Mouse (Mus musculus): ENCODE measurements around the gene Armc9. TPM values are rescaled to one million over a fixed set of nuclear protein-coding genes. Genes with fewer than 3 reads are reported as not detected.

Gene Armc9
- polyA plus RNA-seq, 1 experiment from 2014 or later: 10.6 TPM

- TF ChIP-seq CTCF (IDR thresholded peaks at IDR 0.05; ENCODE audit: low read depth): no peak
- no peak for ATAC-seq
- 0 out of 2 replicates have a peak, but pooled peaks cover 4% of the 10 kb centered on the region for H3K4me1 ChIP-seq (replicated peaks; ENCODE audit: control insufficient read depth, insufficient read depth, low read length)
Measured at GRCm38 (mm10) chr1:86216412-86216811, 61.8 kb downstream of the Armc9 start.

DNA sequence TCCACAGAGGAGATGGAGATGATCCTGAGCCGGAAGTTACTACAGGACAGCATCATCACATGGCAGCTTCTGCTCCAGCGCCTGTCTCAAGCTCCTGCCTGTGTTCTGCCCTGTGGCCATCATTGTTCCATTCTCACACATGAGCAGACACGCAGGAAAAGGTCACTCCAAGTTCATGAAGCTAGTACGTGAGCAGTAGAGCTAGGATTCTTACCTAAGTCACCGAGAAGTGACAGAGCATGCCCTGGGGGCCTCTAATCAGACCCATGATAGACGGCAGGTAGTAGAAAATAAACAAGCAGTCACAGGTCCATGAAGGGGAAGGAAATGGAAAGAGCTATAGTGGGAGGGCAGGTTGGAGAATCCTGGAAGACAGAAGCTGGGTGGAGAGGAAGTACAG is 63.4 kb downstream of the Armc9 start:
- no peak for TF ChIP-seq CTCF (IDR thresholded peaks at IDR 0.05; ENCODE audit: low read depth)
- Histone ChIP-seq H3K4me3 (ENCODE audit: low read depth, low read length) (no peak overlapping the region), H3K9ac (ENCODE audit: low read depth, low read length) (no peak overlapping the region), H3K4me1 (replicated peaks; ENCODE audit: control insufficient read depth, insufficient read depth, low read length) (0 out of 2 replicates have a peak, but pooled peaks cover 4% of the 10 kb centered on the region), H3K27ac (ENCODE audit: low read depth, low read length) (peak overlapping the region; percentile 35; the same call in 1 of the 2 replicates), H3K4me2 (replicated peaks; ENCODE audit: low read depth) (no peak overlapping the region), H3K9me3 (ENCODE audit: control insufficient read depth) (no peaks in the 10 kb centered on the region), H3K36me3 (ENCODE audit: control insufficient read depth, insufficient read depth) (0 out of 2 replicates have a peak, but pooled peaks cover 6% of the 10 kb centered on the region), H3K27me3 (replicated peaks; ENCODE audit: control insufficient read depth, insufficient read depth, low read length) (no peaks in the 10 kb centered on the region)
- 42% methylated on average over 6 of the region's 6 CpGs for WGBS
- ATAC-seq: no peak

More at GRCm38 (mm10) chr1:86216412-86216811, 61.8 kb downstream of the Armc9 start:
- Histone ChIP-seq H3K36me3 (ENCODE audit: control insufficient read depth, insufficient read depth) (0 out of 2 replicates have a peak, but pooled peaks cover 6% of the 10 kb centered on the region), H3K27ac (ENCODE audit: low read depth, low read length) (no peak overlapping the region), H3K27me3 (replicated peaks; ENCODE audit: control insufficient read depth, insufficient read depth, low read length) (no peaks in the 10 kb centered on the region), H3K9me3 (ENCODE audit: control insufficient read depth) (no peaks in the 10 kb centered on the region), H3K4me2 (replicated peaks; ENCODE audit: low read depth) (no peak overlapping the region), H3K9ac (ENCODE audit: low read depth, low read length) (no peak overlapping the region), H3K4me3 (ENCODE audit: low read depth, low read length) (no peak overlapping the region)
- 78% methylated on average over 5 of the region's 5 CpGs for WGBS

- Histone ChIP-seq H3K9me3 (ENCODE audit: control insufficient read depth) (no peaks in the 10 kb centered on the region), H3K27ac (ENCODE audit: low read depth, low read length) (no peak overlapping the region), H3K4me1 (replicated peaks; ENCODE audit: control insufficient read depth, insufficient read depth, low read length) (no peaks in the 10 kb centered on the region), H3K27me3 (replicated peaks; ENCODE audit: control insufficient read depth, insufficient read depth, low read length) (no peaks in the 10 kb centered on the region), H3K9ac (ENCODE audit: low read depth, low read length) (no peak overlapping the region), H3K4me2 (replicated peaks; ENCODE audit: low read depth) (no peak overlapping the region), H3K4me3 (ENCODE audit: low read depth, low read length) (no peak overlapping the region), H3K36me3 (ENCODE audit: control insufficient read depth, insufficient read depth) (no peaks in the 10 kb centered on the region; the same call in 1 of the 2 replicates)
- WGBS: 49% methylated on average over 6 of the region's 6 CpGs
- TF ChIP-seq CTCF (IDR thresholded peaks at IDR 0.05; ENCODE audit: low read depth): no peak
- no peak for ATAC-seq
Measured at GRCm38 (mm10) chr1:86225195-86225594, 70.6 kb downstream of the Armc9 start.

DNA sequence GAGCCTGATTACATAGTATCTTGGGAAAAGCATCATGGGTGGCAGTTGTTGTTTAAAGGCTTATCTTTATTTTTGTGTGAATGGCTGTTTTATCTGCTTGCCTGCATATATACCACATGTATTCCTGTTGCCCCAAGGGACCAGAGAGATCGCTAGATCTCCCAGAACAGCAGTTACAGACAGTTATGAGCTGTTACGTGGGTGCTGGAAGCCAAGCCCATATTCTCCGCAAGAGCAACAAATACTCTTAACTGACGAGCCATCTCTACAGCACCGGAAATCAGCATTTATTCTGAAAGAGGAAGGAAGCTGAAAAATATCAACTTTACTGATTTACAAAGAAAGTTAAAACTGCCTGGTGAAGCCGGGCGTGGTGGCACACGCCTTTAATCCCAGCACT is 74.1 kb downstream of the Armc9 start:
- no peak overlapping the region for H3K4me3 ChIP-seq (ENCODE audit: low read depth, low read length)
- H3K36me3 ChIP-seq (ENCODE audit: control insufficient read depth, insufficient read depth): no peaks in the 10 kb centered on the region; the same call in 1 of the 2 replicates
- no peaks in the 10 kb centered on the region for H3K4me1 ChIP-seq (replicated peaks; ENCODE audit: control insufficient read depth, insufficient read depth, low read length)
- no peak for TF ChIP-seq CTCF (IDR thresholded peaks at IDR 0.05; ENCODE audit: low read depth)
- no peaks in the 10 kb centered on the region for H3K27me3 ChIP-seq (replicated peaks; ENCODE audit: control insufficient read depth, insufficient read depth, low read length)
- no peak for ATAC-seq
- H3K4me2 ChIP-seq (replicated peaks; ENCODE audit: low read depth): no peak overlapping the region
- no peak overlapping the region for H3K27ac ChIP-seq (ENCODE audit: low read depth, low read length)
- no peak overlapping the region for H3K9ac ChIP-seq (ENCODE audit: low read depth, low read length)
- 89% methylated on average over 8 of the region's 8 CpGs for WGBS
- no peaks in the 10 kb centered on the region for H3K9me3 ChIP-seq (ENCODE audit: control insufficient read depth)

DNA sequence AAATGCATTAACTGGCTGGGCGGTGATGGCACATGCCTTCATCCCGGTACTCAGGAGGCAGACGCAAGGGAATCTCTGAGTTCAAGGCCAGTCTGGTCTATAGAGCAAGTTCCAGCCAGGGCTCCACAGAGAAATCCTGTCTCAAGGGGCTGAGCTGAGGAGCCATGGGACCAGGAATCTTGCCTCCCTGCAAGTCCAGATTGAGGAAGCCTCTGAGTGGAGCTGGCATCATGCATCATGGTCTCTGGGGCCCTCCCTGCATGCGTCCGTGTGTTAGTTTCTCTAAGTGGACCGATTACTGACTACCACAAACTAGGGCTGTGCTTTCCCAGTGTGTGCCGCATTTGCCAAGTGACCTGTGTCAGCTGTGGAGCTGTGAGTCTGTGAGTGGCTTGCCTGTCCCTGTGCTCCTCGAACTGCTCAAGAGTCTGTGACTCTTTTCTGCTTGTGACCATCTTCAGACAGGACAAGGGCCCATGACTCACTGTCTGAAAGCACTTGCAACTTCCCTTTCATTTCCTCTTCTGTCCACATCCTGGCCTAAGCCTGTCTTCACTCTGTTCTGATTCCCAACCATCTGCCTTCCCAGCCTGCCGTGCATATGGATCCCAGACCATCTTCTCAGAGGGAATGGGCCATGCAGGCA is 74.7 kb downstream of the Armc9 start:
- WGBS: 84% methylated on average over 9 of the region's 9 CpGs
- no peak overlapping the region for H3K4me2 ChIP-seq (replicated peaks; ENCODE audit: low read depth)
- no peak for ATAC-seq
- H3K4me3 ChIP-seq (ENCODE audit: low read depth, low read length): no peak overlapping the region
- H3K27ac ChIP-seq (ENCODE audit: low read depth, low read length): no peak overlapping the region
- no peak overlapping the region for H3K9ac ChIP-seq (ENCODE audit: low read depth, low read length)
- H3K9me3 ChIP-seq (ENCODE audit: control insufficient read depth): no peaks in the 10 kb centered on the region
- TF ChIP-seq CTCF (IDR thresholded peaks at IDR 0.05; ENCODE audit: low read depth): no peak
- H3K36me3 ChIP-seq (ENCODE audit: control insufficient read depth, insufficient read depth): no peaks in the 10 kb centered on the region; the same call in 1 of the 2 replicates
- H3K4me1 ChIP-seq (replicated peaks; ENCODE audit: control insufficient read depth, insufficient read depth, low read length): no peaks in the 10 kb centered on the region
- no peaks in the 10 kb centered on the region for H3K27me3 ChIP-seq (replicated peaks; ENCODE audit: control insufficient read depth, insufficient read depth, low read length)

- H3K27ac ChIP-seq (ENCODE audit: low read depth, low read length): no peak overlapping the region
- WGBS: 87% methylated on average over 5 of the region's 5 CpGs
Measured at GRCm38 (mm10) chr1:86232631-86233030, 78.1 kb downstream of the Armc9 start.

More at GRCm38 (mm10) chr1:86232631-86233030, 78.1 kb downstream of the Armc9 start:
- H3K9ac ChIP-seq (ENCODE audit: low read depth, low read length): no peak overlapping the region
- no peak for TF ChIP-seq CTCF (IDR thresholded peaks at IDR 0.05; ENCODE audit: low read depth)
- H3K4me3 ChIP-seq (ENCODE audit: low read depth, low read length): no peak overlapping the region
- H3K4me2 ChIP-seq (replicated peaks; ENCODE audit: low read depth): no peak overlapping the region
- H3K9me3 ChIP-seq (ENCODE audit: control insufficient read depth): no peaks in the 10 kb centered on the region
- no peaks in the 10 kb centered on the region for H3K27me3 ChIP-seq (replicated peaks; ENCODE audit: control insufficient read depth, insufficient read depth, low read length)
- H3K36me3 ChIP-seq (ENCODE audit: control insufficient read depth, insufficient read depth): no peaks in the 10 kb centered on the region
- ATAC-seq: no peak
- H3K4me1 ChIP-seq (replicated peaks; ENCODE audit: control insufficient read depth, insufficient read depth, low read length): no peaks in the 10 kb centered on the region
